27 mouse cellular contexts compared by ENCODE assay signal in the genomic region with DNA sequence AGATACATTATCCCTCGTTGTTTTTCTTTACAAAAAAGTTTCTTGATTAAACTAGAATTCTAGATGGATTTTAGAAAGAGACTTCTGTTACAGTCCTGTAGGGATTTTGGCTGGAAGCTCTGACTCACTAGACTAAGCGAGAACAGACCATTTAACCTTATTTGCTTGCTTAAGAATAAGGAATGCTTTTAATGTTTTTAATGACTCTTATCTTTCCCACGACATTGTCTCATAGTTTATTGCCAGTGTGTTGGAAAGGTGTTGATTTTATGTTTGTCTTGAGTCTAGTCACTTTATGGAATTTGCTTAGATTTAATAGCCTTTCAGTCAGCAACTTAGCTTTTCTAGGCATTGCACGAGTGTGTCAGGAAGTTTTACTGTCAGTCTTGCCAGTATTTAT. TPM values are rescaled to one million over a fixed set of nuclear protein-coding genes. Genes with fewer than 3 reads are reported as not detected.
A peak's percentile ranks its signal among the peaks of the same experiment; 100 is the strongest.
DNase-seq lines count a peak whose midpoint lies in the region; ATAC-seq and TF ChIP-seq lines count a peak whose summit lies in the region.
"Had no signal": no experiment of that assay in that cellular context is flagged by ENCODE, and none has a peak within 500 bp of the region (broad histone marks: within the 10 kb centered on the region; RNA-seq: fewer than 3 reads in every experiment).

No protein-coding gene starts in this region.

- CTCF ChIA-PET in Patski (lab: Charles Lee): no interaction called here

- POLR2A ChIA-PET in Patski (lab: Charles Lee): no interaction called here

- peak overlapping the region; percentile 82; the same call in 1 of the 2 replicates for H3K27ac ChIP-seq in gastrocnemius, adult 2 months
- no peak overlapping the region for H3K27ac ChIP-seq in kidney, embryonic 15.5 days
- no peak overlapping the region for H3K27ac ChIP-seq in lung, postnatal 0 days (ENCODE audit: low read length)
- H3K27ac ChIP-seq: embryonic facial prominence, embryonic 13.5 days; embryonic facial prominence, embryonic 15.5 days; forebrain, embryonic 10.5 days; forebrain, embryonic 12.5 days had no signal

- intact Hi-C loops in gastrocnemius, adult 2 months (cut with DNase I): no loop called here

- H3K4me2 ChIP-seq in kidney, embryonic 15.5 days: no peak overlapping the region
- H3K4me2 ChIP-seq in lung, postnatal 0 days (replicated peaks; ENCODE audit: low read depth, low read length): no peak overlapping the region
- H3K4me2 ChIP-seq: embryonic facial prominence, embryonic 13.5 days; embryonic facial prominence, embryonic 15.5 days; forebrain, embryonic 12.5 days had no signal

- H3K36me3 ChIP-seq in kidney, embryonic 15.5 days: no peaks in the 10 kb centered on the region
- no peaks in the 10 kb centered on the region for H3K36me3 ChIP-seq in lung, postnatal 0 days (ENCODE audit: insufficient read depth, low read length)
- H3K36me3 ChIP-seq: embryonic facial prominence, embryonic 13.5 days; embryonic facial prominence, embryonic 15.5 days; forebrain, embryonic 10.5 days; forebrain, embryonic 12.5 days; G1E had no signal

- TF ChIP-seq CTCF in gastrocnemius, adult 2 months (IDR thresholded peaks at IDR 0.05): no peak
- TF ChIP-seq CTCF in lung, postnatal 0 days (IDR thresholded peaks at IDR 0.05): no peak
- no peak for TF ChIP-seq CTCF in Patski (IDR thresholded peaks at IDR 0.05)

- in situ Hi-C loops in Patski (cut with MboI; ENCODE audit: low pct_unique_long_range_greater_than_20kb): no loop called here

- H3K27me3 ChIP-seq in kidney, embryonic 15.5 days: peaks cover 22% of the 10 kb centered on the region
- no peaks in the 10 kb centered on the region for H3K27me3 ChIP-seq in lung, postnatal 0 days (replicated peaks; ENCODE audit: insufficient read depth, low read length)
- peaks cover 27% of the 10 kb centered on the region for H3K27me3 ChIP-seq in Patski
- H3K27me3 ChIP-seq: CH12.LX; embryonic facial prominence, embryonic 13.5 days; embryonic facial prominence, embryonic 15.5 days had no signal

- TF ChIP-seq EP300 in lung, postnatal 0 days (IDR thresholded peaks at IDR 0.05): no peak

- 0 out of 2 replicates have a peak, but pooled peaks cover 2% of the 10 kb centered on the region for H3K4me1 ChIP-seq in kidney, embryonic 15.5 days
- 0 out of 2 replicates have a peak, but pooled peaks cover 3% of the 10 kb centered on the region for H3K4me1 ChIP-seq in lung, postnatal 0 days (ENCODE audit: insufficient read depth, low read depth, low read length)
- H3K4me1 ChIP-seq: embryonic facial prominence, embryonic 13.5 days; embryonic facial prominence, embryonic 15.5 days; forebrain, embryonic 12.5 days had no signal

- no peaks in the 10 kb centered on the region for H3K9me3 ChIP-seq in kidney, embryonic 15.5 days (replicated peaks)
- H3K9me3 ChIP-seq in lung, postnatal 0 days (ENCODE audit: low read length): no peaks in the 10 kb centered on the region
- H3K9me3 ChIP-seq: embryonic facial prominence, embryonic 13.5 days; embryonic facial prominence, embryonic 15.5 days; forebrain, embryonic 10.5 days; forebrain, embryonic 12.5 days had no signal

- 20% methylated on average over 4 of the region's 4 CpGs for WGBS in kidney, embryonic 15.5 days
- WGBS in lung, postnatal 0 days: 26% methylated on average over 4 of the region's 4 CpGs

- no peak overlapping the region for H3K4me3 ChIP-seq in gastrocnemius, adult 2 months
- no peak overlapping the region for H3K4me3 ChIP-seq in kidney, embryonic 15.5 days (replicated peaks)
- no peak overlapping the region for H3K4me3 ChIP-seq in lung, postnatal 0 days (ENCODE audit: low read depth, low read length)
- H3K4me3 ChIP-seq: embryonic facial prominence, embryonic 13.5 days; embryonic facial prominence, embryonic 15.5 days; erythroblast, embryonic 14.5 days; forebrain, embryonic 10.5 days; forebrain, embryonic 12.5 days had no signal

- ATAC-seq in kidney, embryonic 15.5 days (replicated peaks; ENCODE audit: low FRiP score): peak; percentile 53; the same call in 1 of the 2 replicates
- no peak for ATAC-seq in lung, postnatal 0 days
- peak; percentile 44 for ATAC-seq in Patski
- ATAC-seq: CD4-positive, CD25-positive, alpha-beta regulatory T cell, adult 4 months; forebrain, embryonic 14.5 days had no signal

- no peak for DNase-seq in gastrocnemius, adult 2 months
- DNase-seq in gastrocnemius, adult 8-10 months (ENCODE audit: low spot score in 2 of 2): no peak
- DNase-seq in kidney, adult 18-20 months: no peak
- DNase-seq in lung, postnatal 0 days (ENCODE audit: low spot score): peak; percentile 8
- DNase-seq in lung, postnatal 14 days: no peak
- no peak for DNase-seq in Patski (ENCODE audit: low read depth, low spot score)
- DNase-seq: adrenal gland, adult 2 months; adrenal gland, postnatal 10 days; adrenal gland, postnatal 25 days; B cell, adult 2 months; cerebellum, adult 11 months; cerebellum, adult 18-20 months; cerebellum, adult 8-10 months; cerebellum, adult 9-11 months; cerebellum, postnatal 14 days; cerebellum, postnatal 36 days; embryo, embryonic 11 days had no signal

- H3K9ac ChIP-seq in kidney, embryonic 15.5 days: no peak overlapping the region
- no peak overlapping the region for H3K9ac ChIP-seq in lung, postnatal 0 days (replicated peaks; ENCODE audit: low read depth)
- H3K9ac ChIP-seq: embryonic facial prominence, embryonic 13.5 days; embryonic facial prominence, embryonic 15.5 days; forebrain, embryonic 12.5 days had no signal

RNA-seq across cellular contexts. Expression of gene Creg1, which starts 8.4 kb away (rescaled TPM):
- total RNA-seq in gastrocnemius, adult 2 months (2021): 10 to 100 TPM; 46.2 to 67.4 TPM
- 10 to 100 TPM; 49.5 to 59.1 (median 55.1) TPM for total RNA-seq in gastrocnemius, adult 8-10 months (2022)
- polyA plus RNA-seq in kidney, embryonic 15.5 days (2015; fragmentation: Nextera tagmentation; extraction: Ambion mirVana): 54.4 and 58.4 TPM in 2 replicates
- polyA plus RNA-seq in lung, postnatal 0 days (2015; fragmentation: Nextera tagmentation; extraction: Ambion mirVana): 123 and 148 TPM in 2 replicates
- polyA plus RNA-seq in Patski (2021): 26.5 TPM

RNA-seq across cellular contexts. Expression of gene Cd247, which starts 33.3 kb away (rescaled TPM):
- total RNA-seq in gastrocnemius, adult 2 months (2021): under 1 TPM; 0.17 to 0.38 TPM
- 1 to 10 TPM in 1 of 4 experiments, under 1 TPM in 3; 0.24 to 1.0 (median 0.68) TPM for total RNA-seq in gastrocnemius, adult 8-10 months (2022)
- 0.66 and 0.69 TPM in 2 replicates for polyA plus RNA-seq in kidney, embryonic 15.5 days (2015; fragmentation: Nextera tagmentation; extraction: Ambion mirVana)
- 1.3 and 1.5 TPM in 2 replicates for polyA plus RNA-seq in lung, postnatal 0 days (2015; fragmentation: Nextera tagmentation; extraction: Ambion mirVana)
- 1.6 TPM for polyA plus RNA-seq in Patski (2021)

RNA-seq across cellular contexts. Expression of gene Rcsd1, which starts 45.6 kb away (rescaled TPM):
- 10 to 100 TPM; 93.3 to 95.0 TPM for total RNA-seq in gastrocnemius, adult 2 months (2021)
- total RNA-seq in gastrocnemius, adult 8-10 months (2022): 100 to 1,000 TPM in 3 of 4 experiments, 10 to 100 TPM in 1; 81.2 to 107 (median 103) TPM
- 56.2 and 57.8 TPM in 2 replicates for polyA plus RNA-seq in kidney, embryonic 15.5 days (2015; fragmentation: Nextera tagmentation; extraction: Ambion mirVana)
- polyA plus RNA-seq in lung, postnatal 0 days (2015; fragmentation: Nextera tagmentation; extraction: Ambion mirVana): 49.6 and 54.4 TPM in 2 replicates
- polyA plus RNA-seq in Patski (2021): 0.24 TPM

Comparison
In these comparisons a context has a peak if more than half of its experiments do, and no peak if none do; other contexts are left out.
1. RNA of gene Rcsd1, which starts 45.6 kb away (polyA plus RNA-seq): 56.2 to 57.8 TPM in kidney, embryonic 15.5 days and 49.6 to 54.4 TPM in lung, postnatal 0 days; 0.24 TPM in Patski (single experiment); every median in the first group is over 10 times any median in the second.